Mouse (Mus musculus) liver, embryonic 14.5 days (tissue): ENCODE measurements around the gene Spata32. TPM values are rescaled to one million over a fixed set of nuclear protein-coding genes. Genes with fewer than 3 reads are reported as not detected.

Source experiments
- ATAC-seq: fragments of 200-750 bp; cut with Nextera tagmentation; 2 replicates; pipeline ENCODE4 v1.8.0; 2017; ENCODE audit warnings: moderate number of reproducible peaks, mild to moderate bottlenecking, moderate library complexity; ENCODE audit not compliant: insufficient read depth
- DNase-seq, 3 experiments: peaks; one replicate each; pipeline ENCODE4 v3.0.0-alpha.2; 2012 to 2013; ENCODE audit warnings: low read depth in 3 of 3, low spot score in 3 of 3
- H3K27ac ChIP-seq: fragments of 300-500 bp; sonication (generic); 2 replicates; pipeline ENCODE4 v1.5.1; 2014; ENCODE audit warnings: moderate library complexity, mild to moderate bottlenecking, control low read depth, inconsistent platforms
- H3K27me3 ChIP-seq: fragments of 300-500 bp; sonication (generic); 2 replicates; pipeline ENCODE4 v1.6.1; 2014; ENCODE audit warnings: mild to moderate bottlenecking, low read length, moderate library complexity; ENCODE audit not compliant: control insufficient read depth, insufficient read depth
- H3K36me3 ChIP-seq: fragments of 300-500 bp; sonication (generic); replicated peaks from 2 replicates; pipeline ENCODE4 v1.6.1; 2014; ENCODE audit warnings: low read depth; ENCODE audit not compliant: control insufficient read depth, insufficient read depth
- H3K4me1 ChIP-seq, 2 experiments: fragments of 200-500 bp in 1 of 2; fragments of 300-500 bp in 1 of 2; sonication (generic) in 1 of 2; replicated peaks; 2 replicates each; pipeline ENCODE4 v1.6.1; 2012 to 2014; ENCODE audit warnings: antibody characterized with exemption in 1 of 2, inconsistent platforms in 1 of 2, low read length in 1 of 2; ENCODE audit not compliant: control insufficient read depth in 2 of 2, insufficient read depth in 2 of 2
- H3K4me2 ChIP-seq: fragments of 300-500 bp; sonication (generic); 2 replicates; pipeline ENCODE4 v1.6.1; 2014; ENCODE audit warnings: low read depth, mild to moderate bottlenecking, control low read depth, moderate library complexity
- H3K4me3 ChIP-seq, 2 experiments: fragments of 200-500 bp in 1 of 2; fragments of 300-500 bp in 1 of 2; sonication (generic) in 1 of 2; 2 replicates each; pipeline ENCODE4 v1.5.1; 2012 to 2014; ENCODE audit warnings: low read depth in 2 of 2, low read length in 2 of 2, mild to moderate bottlenecking in 2 of 2, control low read depth in 1 of 2, inconsistent platforms in 1 of 2, moderate library complexity in 1 of 2; ENCODE audit not compliant: insufficient read depth in 1 of 2
- H3K9ac ChIP-seq: fragments of 300-500 bp; sonication (generic); replicated peaks from 2 replicates; pipeline ENCODE4 v1.6.1; 2014; ENCODE audit warnings: mild to moderate bottlenecking, control low read depth, moderate library complexity
- H3K9me3 ChIP-seq: fragments of 300-500 bp; sonication (generic); 2 replicates; pipeline ENCODE4 v1.6.1; 2016; ENCODE audit warnings: low read length, mixed read lengths; ENCODE audit not compliant: control insufficient read depth
- CTCF ChIP-seq: IDR thresholded peaks from 2 replicates; pipeline ENCODE4 v1.5.1; 2016; ENCODE audit warnings: antibody characterized with exemption, low read depth, control low read depth
- EP300 ChIP-seq: IDR thresholded peaks from 2 replicates; pipeline ENCODE4 v1.6.1; 2016; ENCODE audit warnings: antibody characterized with exemption, low read depth
- WGBS: fragments of 180-500 bp; shearing (Covaris S2); extraction: QIAGEN DNeasy Blood & Tissue Kit; methylation state at CpG from one replicate; pipeline ENCODE4 v1.1.7; 2014; ENCODE audit not compliant: insufficient replicate concordance; 5-methylcytosine and 5-hydroxymethylcytosine counted together
- polyA plus RNA-seq, 2 experiments: library from polyadenylated mRNA; depleted of rRNA in 1 of 2; stranded (reverse) in 1 of 2; unstranded in 1 of 2; fragments of >200 nt; fragmentation: Nextera tagmentation in 1 of 2; extraction: Ambion mirVana in 1 of 2; gene quantifications; 2 replicates each; pipeline versions ENCODE4 v1.2.1 to v1.2.3; 2012 to 2014

Gene Spata32
- polyA plus RNA-seq, 2 experiments, result not detected

DNA sequence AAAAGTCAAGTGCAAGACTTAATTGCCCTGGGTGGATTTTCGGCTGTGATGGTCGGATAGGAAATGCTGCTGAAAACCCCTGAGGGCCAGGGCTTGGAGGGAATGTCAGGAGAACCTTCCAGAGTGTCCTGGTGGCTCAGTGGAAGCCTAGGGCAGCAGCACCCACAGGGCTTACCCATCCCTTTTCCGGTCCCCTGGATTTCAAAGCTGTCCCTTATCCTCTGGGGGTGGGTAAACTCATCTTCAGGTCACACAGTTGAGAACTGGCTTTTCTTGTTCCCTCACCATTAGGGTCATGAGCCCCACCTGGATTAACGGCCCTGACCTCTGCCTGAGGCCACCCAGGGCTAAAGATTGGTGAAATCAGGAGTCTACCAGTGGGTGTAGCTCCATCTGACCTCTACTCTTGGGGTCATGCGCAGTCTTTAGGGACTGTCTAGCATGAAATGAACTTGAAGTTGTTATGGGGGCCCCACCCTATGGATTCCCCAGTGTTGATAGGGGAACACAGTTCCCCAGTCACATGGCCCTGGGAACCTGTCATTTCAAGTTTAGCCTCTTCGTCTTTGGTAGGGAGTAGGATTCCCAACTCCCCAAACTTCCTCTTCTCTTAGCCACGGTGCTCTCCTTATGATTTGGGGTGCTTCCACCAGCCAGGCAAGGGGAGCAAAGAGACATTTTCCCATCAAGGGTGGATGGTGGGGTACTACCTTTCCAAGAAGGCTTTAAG, 45.0 kb downstream of the Spata32 start:
- Histone ChIP-seq H3K9ac (no peak overlapping the region), H3K4me1 (peaks cover 0 to 11% of the 10 kb centered on the region in 2 experiments; a peak in 2 of 4 replicates), H3K27ac (no peak overlapping the region), H3K4me3 (no peak overlapping the region), H3K27me3 (peaks cover 26% of the 10 kb centered on the region), H3K4me2 (peak overlapping the region; percentile 15), H3K36me3 (no peaks in the 10 kb centered on the region), H3K9me3 (no peaks in the 10 kb centered on the region)
- 51% methylated on average over 7 of the region's 7 CpGs for WGBS
- TF ChIP-seq EP300 (no peak), CTCF (no peak)
- ATAC-seq, result no peak
- no peak for DNase-seq

- Histone ChIP-seq H3K9me3 (no peaks in the 10 kb centered on the region), H3K4me1 (peaks cover 0 to 11% of the 10 kb centered on the region in 2 experiments; a peak in 2 of 4 replicates), H3K4me3 (0 out of 4 replicates have a peak overlapping the region, but pooled peaks of 1 of the 2 experiments have one; percentile 12), H3K27ac (no peak overlapping the region), H3K9ac (no peak overlapping the region), H3K27me3 (peaks cover 26% of the 10 kb centered on the region), H3K36me3 (no peaks in the 10 kb centered on the region), H3K4me2 (no peak overlapping the region)
- 35% methylated on average over 6 of the region's 6 CpGs for WGBS
- ATAC-seq, result no peak
- TF ChIP-seq CTCF, result no peak
- TF ChIP-seq EP300, result no peak
- DNase-seq, result no peak
Observed at GRCm38 (mm10) chr11:103172392-103173040, 45.7 kb downstream of the Spata32 start.

- TF ChIP-seq EP300, result no peak
- no peak for TF ChIP-seq CTCF
- DNase-seq (no peak), ATAC-seq (no peak)
- no peaks in the 10 kb centered on the region for H3K9me3 ChIP-seq
- H3K27ac ChIP-seq, result no peak overlapping the region
- H3K4me2 ChIP-seq, result peak overlapping the region; percentile 47
- H3K27me3 ChIP-seq, result peaks cover 26% of the 10 kb centered on the region
- 17% methylated on average over 9 of the region's 9 CpGs for WGBS
- no peaks in the 10 kb centered on the region for H3K36me3 ChIP-seq
- peaks cover 0 to 11% of the 10 kb centered on the region in 2 experiments; a peak in 2 of 4 replicates for H3K4me1 ChIP-seq
- peak overlapping the region; percentile 27 to 40 for H3K4me3 ChIP-seq
- no peak overlapping the region for H3K9ac ChIP-seq
Observed at GRCm38 (mm10) chr11:103171703-103172391, 46.4 kb downstream of the Spata32 start.

DNA sequence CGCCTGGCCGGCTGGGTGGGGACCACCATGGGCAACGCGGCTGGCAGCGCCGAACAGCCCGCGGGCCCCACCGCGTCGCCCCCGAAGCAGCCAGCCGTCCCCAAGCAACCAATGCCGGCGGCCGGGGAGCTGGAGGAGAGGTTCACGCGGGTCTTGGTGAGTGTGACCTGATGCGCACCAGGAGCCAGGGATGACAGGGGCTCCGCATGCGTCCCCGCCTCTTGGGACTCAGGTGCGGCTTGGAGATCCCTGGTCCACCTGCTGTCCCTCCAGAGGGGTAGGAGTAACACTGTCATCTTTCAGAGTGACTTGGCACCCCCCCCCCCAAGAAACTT, 47.0 kb downstream of the Spata32 start:
- no peak for DNase-seq
- Histone ChIP-seq H3K9ac (no peak overlapping the region; the same call in 1 of the 2 replicates), H3K9me3 (no peaks in the 10 kb centered on the region), H3K4me1 (peaks cover 0 to 11% of the 10 kb centered on the region in 2 experiments; a peak in 2 of 4 replicates), H3K4me2 (peak overlapping the region; percentile 47), H3K36me3 (no peaks in the 10 kb centered on the region), H3K4me3 (peak overlapping the region; percentile 38 to 40), H3K27ac (no peak overlapping the region), H3K27me3 (peaks cover 26% of the 10 kb centered on the region)
- 1% methylated on average over 22 of the region's 23 CpGs for WGBS
- no peak for ATAC-seq
- TF ChIP-seq EP300 (no peak), CTCF (no peak)
